Mouse (Mus musculus) left cerebral cortex, postnatal 10 days (tissue): Measurements from ENCODE around the gene Csnk1d. TPM values are rescaled to one million over a fixed set of nuclear protein-coding genes. Genes with fewer than 3 reads are reported as not detected.

Experiments
- DNase-seq, 2 experiments: peaks; one replicate each; pipeline ENCODE4 v3.0.0; 2021 to 2022; ENCODE audit warnings: low spot score in 2 of 2, mixed read lengths in 1 of 2; ENCODE audit errors: extremely low spot score in 1 of 2
- intact Hi-C: fragments of 180-260 bp; cut with DNase I; formaldehyde crosslinking; loops from one replicate; pipeline ENCODE4 v1.15.1; 2025
- total RNA-seq, 2 experiments: library from RNA; stranded (reverse); gene quantifications; 2 replicates each; pipeline ENCODE4 v1.2.3; 2021

The Csnk1d gene
- total RNA-seq, 2 experiments from 2014 or later, result 112 to 119 TPM

- no peak for DNase-seq
- intact Hi-C loops, result no loop called here
Measured at GRCm38 (mm10) chr11:120959564-120959963, 31.6 kb downstream of the Csnk1d start.

DNA sequence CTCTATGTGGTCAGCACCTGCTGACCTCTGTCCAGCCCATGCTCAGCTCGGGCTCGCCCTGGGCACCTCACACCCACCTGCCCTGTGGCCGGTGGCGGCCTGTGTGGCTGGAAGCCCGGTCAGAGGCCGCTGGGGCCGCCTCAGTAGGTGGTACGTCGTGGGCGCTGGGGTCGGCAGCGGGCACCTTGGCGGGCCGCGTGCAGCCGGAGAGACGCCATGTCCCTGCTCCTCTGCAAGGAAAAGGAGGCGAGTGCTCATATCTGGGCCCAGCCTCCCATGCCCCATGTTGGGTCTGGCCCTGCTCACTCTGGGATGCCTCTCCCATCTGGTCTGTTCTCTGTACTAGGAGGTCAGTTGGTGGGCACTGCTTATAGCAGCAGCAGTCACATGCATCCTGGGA, 32.1 kb downstream of the Csnk1d start:
- no peak for DNase-seq
- intact Hi-C loops, result no loop called here

DNA sequence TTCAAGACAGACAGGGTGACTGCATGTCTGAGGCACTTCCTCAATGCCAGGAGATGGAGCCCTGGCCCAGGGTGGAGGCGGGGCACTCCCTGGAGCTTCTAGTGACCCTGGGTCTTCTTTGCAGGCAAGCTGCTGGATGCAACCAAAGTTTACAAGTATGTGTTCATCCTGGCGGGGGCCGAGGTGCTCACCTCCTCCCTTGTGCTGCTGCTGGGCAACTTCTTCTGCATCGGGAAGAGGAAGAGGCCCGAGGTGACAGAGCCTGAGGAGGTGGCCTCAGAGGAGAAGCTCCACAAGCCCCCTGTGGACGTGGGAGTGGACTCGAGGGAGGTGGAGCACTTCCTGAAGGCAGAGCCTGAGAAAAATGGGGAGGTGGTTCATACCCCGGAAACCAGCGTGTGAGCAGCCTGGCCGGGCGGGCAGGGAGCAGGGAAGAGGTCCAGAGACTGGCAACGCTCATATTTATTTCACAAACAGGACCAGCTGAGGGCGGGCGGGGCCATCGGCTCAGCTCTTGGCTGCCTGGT, 33.3 kb downstream of the Csnk1d start:
- DNase-seq, result peak in 1 of 2 experiments; percentile 64
- intact Hi-C loops, result no loop called here

- intact Hi-C loops, result no loop called here
- no peak for DNase-seq
Measured at GRCm38 (mm10) chr11:120957052-120957451, 34.1 kb downstream of the Csnk1d start.

DNA sequence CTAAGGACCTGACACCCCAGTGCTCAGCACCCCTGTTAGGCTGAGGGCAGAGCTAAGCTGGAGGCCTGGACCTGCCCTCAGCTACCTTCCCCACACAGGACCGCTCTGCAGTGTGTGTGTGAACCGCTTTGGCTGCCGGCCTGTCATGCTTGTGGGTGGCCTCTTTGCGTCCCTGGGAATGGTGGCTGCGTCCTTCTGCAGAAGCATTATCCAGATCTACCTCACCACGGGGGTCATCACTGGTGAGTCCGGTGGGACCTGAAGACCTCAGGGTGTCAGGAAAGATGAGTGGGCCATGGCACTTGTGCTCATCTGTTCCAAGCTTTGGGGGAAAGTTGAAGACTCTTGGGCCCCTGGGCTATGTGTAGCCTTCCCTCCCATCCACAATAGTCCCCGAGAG, 35.4 kb downstream of the Csnk1d start:
- DNase-seq, result no peak
- intact Hi-C loops, result no loop called here

- no peak for DNase-seq
- intact Hi-C loops, result no loop called here
Measured at GRCm38 (mm10) chr11:120954936-120955335, 36.2 kb downstream of the Csnk1d start.

DNA sequence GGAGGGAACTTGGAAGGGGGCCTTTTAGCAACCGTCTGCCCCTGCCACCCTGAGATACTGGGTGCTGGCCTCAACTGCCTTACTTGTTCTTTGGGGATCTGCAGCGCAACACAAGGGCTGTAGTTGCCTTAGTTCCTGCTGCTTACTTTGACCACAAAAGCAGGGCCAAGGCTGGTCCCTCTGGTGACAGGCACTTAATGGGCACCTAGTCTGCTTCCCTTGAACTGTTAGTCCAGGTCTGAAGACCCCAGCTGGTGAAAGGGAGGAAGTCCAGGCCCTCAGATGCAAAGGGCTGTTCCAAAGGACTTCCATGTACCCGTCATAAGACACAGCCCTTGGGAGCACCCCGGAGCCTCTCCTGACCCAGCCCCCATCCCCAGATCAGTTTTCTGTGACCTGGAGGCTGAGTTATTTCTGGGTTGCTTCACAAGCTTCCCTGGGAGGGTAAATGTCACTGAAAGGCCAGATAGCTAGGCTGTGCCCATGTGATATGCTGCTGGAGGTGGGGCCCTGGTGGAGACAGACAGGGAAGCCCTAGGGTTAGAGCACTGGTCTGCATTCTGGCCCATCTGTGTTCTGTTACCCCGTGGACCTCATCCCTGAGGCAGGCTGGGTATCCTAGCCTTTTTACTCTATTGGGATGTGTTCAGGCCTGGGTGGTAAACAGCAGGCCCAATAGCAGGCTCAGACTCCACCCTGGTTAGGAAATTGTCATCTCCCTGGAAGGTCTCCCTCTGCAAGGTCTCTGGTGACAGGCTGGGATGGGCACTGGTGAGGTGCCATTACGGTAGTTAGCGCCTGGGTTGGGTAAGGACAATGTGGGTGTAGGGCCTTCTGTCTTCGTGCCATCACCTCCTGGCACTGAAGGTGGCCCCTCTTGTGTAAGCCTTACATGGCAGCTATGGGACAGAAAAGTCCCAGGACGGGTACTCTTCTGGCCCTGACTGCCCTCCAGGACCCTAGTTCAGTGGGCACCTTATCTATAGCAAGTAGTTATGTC, 39.1 kb downstream of the Csnk1d start:
- DNase-seq, result no peak
- intact Hi-C loops, result no loop called here

- intact Hi-C loops, result no loop called here
- no peak for DNase-seq
Measured at GRCm38 (mm10) chr11:120951237-120951636, 39.9 kb downstream of the Csnk1d start.

DNA sequence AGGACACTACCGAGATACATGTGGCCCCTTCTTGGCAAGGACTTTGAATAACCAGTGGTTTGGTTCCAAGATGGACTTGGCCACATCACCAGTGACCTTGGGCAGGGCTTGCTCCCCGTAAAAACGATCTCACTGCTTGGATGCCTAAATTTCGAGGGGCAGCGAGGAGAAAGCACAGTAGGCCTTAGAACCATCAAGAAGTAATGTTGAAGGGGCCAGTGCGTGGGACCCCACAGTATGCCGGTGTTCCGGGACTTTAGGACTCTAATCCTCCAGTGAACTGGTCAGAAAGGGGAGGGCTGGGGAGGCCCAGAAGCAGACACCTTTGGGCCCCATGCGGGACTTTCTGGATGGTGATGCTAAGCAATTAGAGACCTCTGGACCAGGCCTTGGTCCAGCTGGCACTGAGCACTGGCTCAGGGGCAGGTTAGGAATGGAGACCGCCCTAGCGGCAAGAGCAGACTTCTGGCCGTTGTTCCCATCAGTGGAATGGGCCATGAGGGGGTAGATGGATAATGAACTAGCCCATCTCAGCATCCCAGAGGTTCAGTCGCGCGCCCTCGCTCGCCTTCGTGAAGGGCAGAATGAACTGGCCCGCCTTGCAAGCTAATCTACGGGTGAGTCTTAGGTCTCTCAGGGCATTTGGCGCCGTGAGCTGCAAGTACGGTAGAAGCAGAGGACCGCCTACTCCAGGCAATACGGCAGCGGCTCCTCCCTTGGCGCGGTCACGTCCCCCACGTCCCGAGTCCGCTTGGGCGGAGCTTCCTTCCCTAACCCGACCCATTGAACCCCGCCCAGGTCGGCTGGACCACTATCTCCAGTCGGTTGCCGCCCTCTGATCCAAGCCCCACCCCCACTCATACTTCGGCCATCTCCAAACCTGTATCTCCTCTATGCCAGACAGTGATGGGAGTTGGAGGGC, 40.6 kb downstream of the Csnk1d start:
- DNase-seq, result peak; percentile 48 to 91
- intact Hi-C loops, result no loop called here

GRCm38 (mm10) chr11:120949863-120950262, 41.3 kb downstream of the Csnk1d start:
- DNase-seq, result no peak
- intact Hi-C loops, result no loop called here

DNA sequence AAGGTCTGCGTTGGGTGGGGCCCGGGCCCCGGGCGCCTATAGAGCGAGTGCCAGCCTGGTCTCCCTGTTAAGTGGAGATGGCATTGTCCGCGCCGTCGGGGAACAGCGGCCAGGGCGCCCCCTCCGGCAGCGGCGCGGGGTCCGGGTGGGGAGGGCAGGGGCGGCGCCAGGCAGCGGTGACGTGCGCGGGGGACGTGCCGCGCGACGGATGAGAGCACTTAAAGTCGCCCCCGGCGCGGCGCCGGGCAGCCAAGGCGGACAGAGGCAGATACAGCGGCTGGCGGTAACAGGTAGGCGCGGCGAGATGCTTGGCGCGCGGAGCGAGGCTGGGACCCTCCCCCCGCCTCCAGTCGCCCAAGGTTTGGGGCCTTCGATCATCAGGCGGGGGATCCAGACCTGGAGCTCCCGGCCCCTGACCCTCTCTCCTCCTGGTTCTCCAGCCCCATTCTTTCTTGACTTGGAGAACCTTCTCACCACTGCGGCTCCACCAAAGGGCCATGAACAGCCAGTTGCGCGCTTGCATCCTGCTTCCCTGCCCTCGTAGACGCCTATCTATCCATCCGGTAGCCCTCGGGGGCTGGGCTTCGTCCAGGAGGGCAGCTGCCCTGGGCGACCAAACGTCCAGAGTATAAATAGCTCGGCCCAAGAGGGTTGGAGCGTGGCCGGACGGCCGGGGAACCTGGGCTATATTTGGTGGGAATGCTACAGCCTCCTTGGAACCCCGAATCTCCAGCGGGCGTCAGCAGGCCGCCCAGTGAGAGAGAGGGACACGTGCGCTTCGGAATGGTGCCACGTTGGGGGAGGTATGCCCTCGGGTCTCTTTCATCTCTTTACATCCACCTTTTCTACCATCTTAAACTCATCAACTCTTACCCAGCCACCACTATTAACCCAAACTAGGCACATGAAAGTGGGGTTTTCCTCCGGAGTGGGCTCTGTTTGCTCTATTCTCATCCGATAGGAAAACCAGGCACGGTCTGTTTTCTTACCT, 42.0 kb downstream of the Csnk1d start:
- peak in 1 of 2 experiments; percentile 57 for DNase-seq
- intact Hi-C loops, result no loop called here

DNA sequence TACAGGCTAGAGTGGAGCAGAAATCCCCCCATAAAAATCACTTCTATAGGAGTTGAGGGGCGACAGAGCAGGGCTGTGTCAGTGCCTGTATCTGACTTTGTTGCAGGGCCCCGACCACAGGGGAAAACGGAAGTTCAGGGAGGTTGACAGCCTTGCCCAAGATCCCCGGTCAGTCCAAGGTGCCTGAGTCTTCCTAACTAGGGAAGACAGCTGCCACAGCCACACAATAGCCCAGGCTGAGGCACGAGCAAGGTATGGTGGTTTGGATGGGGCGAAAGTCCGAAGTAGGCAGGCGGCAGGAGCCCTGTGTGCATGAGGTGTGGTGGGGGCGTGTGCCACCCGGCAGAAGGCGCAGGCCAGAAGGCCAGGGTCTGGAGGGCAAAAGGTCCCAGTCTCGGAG, 42.8 kb downstream of the Csnk1d start, which contains the start of gene Slc16a3:
Slc16a3 (plus strand) TSS at position 153 of the 400 bp plus-strand sequence.
- intact Hi-C loops, result no loop called here

GRCm38 (mm10) chr11:120945926-120946325, 45.2 kb downstream of the Csnk1d start:
- intact Hi-C loops, result no loop called here
- DNase-seq, result no peak

More for the DNA sequence above, 42.8 kb downstream of the Csnk1d start, which contains the start of gene Slc16a3:
- no peak for DNase-seq

DNA sequence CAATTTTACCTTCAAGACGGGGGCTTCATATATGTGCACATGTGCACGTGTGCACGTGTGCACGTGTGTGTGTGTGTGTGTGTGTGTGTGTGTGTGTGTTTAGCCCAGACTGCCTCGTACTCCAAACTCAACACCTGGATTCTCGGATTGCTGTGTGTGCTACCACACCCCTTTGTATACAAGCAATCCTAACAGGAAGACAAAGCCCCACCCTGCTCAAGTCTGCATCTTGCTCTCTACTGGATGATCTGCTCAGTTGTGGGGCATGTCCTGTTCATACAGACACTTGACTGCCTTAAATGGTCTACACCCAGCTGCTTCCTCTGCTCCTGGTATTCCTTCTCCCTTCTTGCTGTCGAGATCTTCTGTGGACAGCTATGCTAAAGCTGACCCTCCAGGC, 45.9 kb downstream of the Csnk1d start:
- intact Hi-C loops, result no loop called here
- no peak for DNase-seq

GRCm38 (mm10) chr11:120940959-120941358, 50.2 kb downstream of the Csnk1d start:
- no peak for DNase-seq
- intact Hi-C loops, result no loop called here

GRCm38 (mm10) chr11:120939712-120940341, 51.3 kb downstream of the Csnk1d start:
- no peak for DNase-seq
- intact Hi-C loops, result loop anchor here (10.0 kb wide), 1 partner anchor 105 kb away; no protein-coding TSS in a partner anchor

DNA sequence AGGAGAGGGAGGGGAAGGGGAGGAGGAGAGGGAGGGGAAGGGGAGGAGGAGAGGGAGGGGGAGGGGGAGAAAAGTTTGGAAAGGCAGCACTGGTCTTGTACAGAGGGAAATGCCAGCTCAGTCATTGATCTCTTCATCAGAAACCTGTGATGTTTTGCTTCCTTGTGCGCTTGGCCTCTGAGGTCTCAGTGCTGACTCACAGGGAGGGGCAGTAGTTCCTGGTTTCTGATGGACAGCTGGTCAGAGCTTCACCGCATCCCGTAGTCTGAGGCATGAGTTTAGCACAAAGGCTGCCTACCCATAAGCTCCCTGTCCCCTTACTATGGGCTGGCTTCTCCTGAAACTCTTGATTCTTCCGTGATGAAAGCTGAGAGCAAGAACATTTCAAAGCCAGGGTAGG, 52.3 kb downstream of the Csnk1d start:
- DNase-seq, result no peak
- intact Hi-C loops, result loop anchor here (10.0 kb wide), 1 partner anchor 106 kb away; no protein-coding TSS in a partner anchor
